Mouse (Mus musculus): ENCODE measurements around the gene Fuz. TPM values are rescaled to one million over a fixed set of nuclear protein-coding genes. Genes with fewer than 3 reads are reported as not detected.
A peak's percentile ranks its signal among the peaks of the same experiment; 100 is the strongest.

The Fuz gene
- polyA plus RNA-seq, 1 experiment from 2014 or later = 16.7 TPM

- no peak overlapping the region for H3K27ac ChIP-seq (replicated peaks; ENCODE audit: low read depth, low read length)
- no peaks in the 10 kb centered on the region for H3K27me3 ChIP-seq (ENCODE audit: control insufficient read depth, insufficient read depth, low read length)
- no peak overlapping the region for H3K4me3 ChIP-seq (replicated peaks; ENCODE audit: low read depth, low read length)
- H3K36me3 ChIP-seq (ENCODE audit: control insufficient read depth, insufficient read depth, low read length) = peaks cover 38% of the 10 kb centered on the region
- WGBS = 71% methylated on average over 3 of the region's 3 CpGs
- H3K4me2 ChIP-seq (ENCODE audit: low read length) = no peak overlapping the region
- H3K9me3 ChIP-seq (ENCODE audit: control insufficient read depth, low read length) = no peaks in the 10 kb centered on the region
- peaks cover 16% of the 10 kb centered on the region for H3K4me1 ChIP-seq (ENCODE audit: control insufficient read depth, insufficient read depth, low read length)
- no peak overlapping the region for H3K9ac ChIP-seq (replicated peaks; ENCODE audit: low read length)
- ATAC-seq (ENCODE audit: low FRiP score, low TSS enrichment) (no peak), DNase-seq (peak; percentile 53)
Observed at GRCm38 (mm10) chr7:44925468-44925867, 29.6 kb downstream of the Fuz start.

GRCm38 (mm10) chr7:44928570-44928969, 32.7 kb downstream of the Fuz start:
- Histone ChIP-seq H3K36me3 (ENCODE audit: control insufficient read depth, insufficient read depth, low read length) (peaks cover 18% of the 10 kb centered on the region), H3K27me3 (ENCODE audit: control insufficient read depth, insufficient read depth, low read length) (no peaks in the 10 kb centered on the region), H3K9ac (replicated peaks; ENCODE audit: low read length) (peak overlapping the region; percentile 92), H3K4me2 (ENCODE audit: low read length) (peak overlapping the region; percentile 72), H3K4me3 (replicated peaks; ENCODE audit: low read depth, low read length) (peak overlapping the region; percentile 99), H3K4me1 (ENCODE audit: control insufficient read depth, insufficient read depth, low read length) (peaks cover 19% of the 10 kb centered on the region), H3K9me3 (ENCODE audit: control insufficient read depth, low read length) (no peaks in the 10 kb centered on the region), H3K27ac (replicated peaks; ENCODE audit: low read depth, low read length) (peak overlapping the region; percentile 84)
- DNase-seq (no peak), ATAC-seq (ENCODE audit: low FRiP score, low TSS enrichment) (no peak)
- 0% methylated on average over 1 of the region's 1 CpGs for WGBS

- peaks cover 13% of the 10 kb centered on the region for H3K36me3 ChIP-seq (ENCODE audit: control insufficient read depth, insufficient read depth, low read length)
- DNase-seq (peak; percentile 100), ATAC-seq (ENCODE audit: low FRiP score, low TSS enrichment) (peak; percentile 99)
- no peaks in the 10 kb centered on the region for H3K27me3 ChIP-seq (ENCODE audit: control insufficient read depth, insufficient read depth, low read length)
- WGBS = under 1% methylated on average over 81 of the region's 84 CpGs
- H3K9ac ChIP-seq (replicated peaks; ENCODE audit: low read length) = peak within 1 kb of the TSS; percentile 92
- peak within 1 kb of the TSS; percentile 74 for H3K4me2 ChIP-seq (ENCODE audit: low read length)
- no peaks in the 10 kb centered on the region for H3K9me3 ChIP-seq (ENCODE audit: control insufficient read depth, low read length)
- H3K4me1 ChIP-seq (ENCODE audit: control insufficient read depth, insufficient read depth, low read length) = peaks cover 19% of the 10 kb centered on the region
- peak within 1 kb of the TSS; percentile 96 for H3K27ac ChIP-seq (replicated peaks; ENCODE audit: low read depth, low read length)
- H3K4me3 ChIP-seq (replicated peaks; ENCODE audit: low read depth, low read length) = peak within 1 kb of the TSS; percentile 99
Observed at GRCm38 (mm10) chr7:44929204-44930151, 33.6 kb downstream of the Fuz start, which contains the start of gene Ap2a1. Ap2a1 (minus strand) TSS chr7:44929496.

- Histone ChIP-seq H3K4me2 (ENCODE audit: low read length) (no peak overlapping the region), H3K27ac (replicated peaks; ENCODE audit: low read depth, low read length) (no peak overlapping the region), H3K4me3 (replicated peaks; ENCODE audit: low read depth, low read length) (no peak overlapping the region), H3K9me3 (ENCODE audit: control insufficient read depth, low read length) (peaks cover 4% of the 10 kb centered on the region; the same call in 1 of the 2 replicates), H3K4me1 (ENCODE audit: control insufficient read depth, insufficient read depth, low read length) (no peaks in the 10 kb centered on the region), H3K9ac (replicated peaks; ENCODE audit: low read length) (no peak overlapping the region), H3K27me3 (ENCODE audit: control insufficient read depth, insufficient read depth, low read length) (no peaks in the 10 kb centered on the region), H3K36me3 (ENCODE audit: control insufficient read depth, insufficient read depth, low read length) (no peaks in the 10 kb centered on the region)
- 89% methylated on average over 4 of the region's 4 CpGs for WGBS
- ATAC-seq (ENCODE audit: low FRiP score, low TSS enrichment) (no peak), DNase-seq (no peak)
Observed at GRCm38 (mm10) chr7:44938680-44939079, 42.8 kb downstream of the Fuz start.

GRCm38 (mm10) chr7:44942904-44943303, 47.0 kb downstream of the Fuz start, which contains the start of gene Tsks:
Tsks (plus strand) TSS chr7:44943204.
- 78% methylated on average over 7 of the region's 7 CpGs for WGBS
- Histone ChIP-seq H3K27me3 (ENCODE audit: control insufficient read depth, insufficient read depth, low read length) (no peaks in the 10 kb centered on the region), H3K27ac (replicated peaks; ENCODE audit: low read depth, low read length) (no peak within 1 kb of the TSS), H3K9ac (replicated peaks; ENCODE audit: low read length) (no peak within 1 kb of the TSS), H3K36me3 (ENCODE audit: control insufficient read depth, insufficient read depth, low read length) (no peaks in the 10 kb centered on the region), H3K4me2 (ENCODE audit: low read length) (no peak within 1 kb of the TSS), H3K4me1 (ENCODE audit: control insufficient read depth, insufficient read depth, low read length) (no peaks in the 10 kb centered on the region), H3K9me3 (ENCODE audit: control insufficient read depth, low read length) (no peaks in the 10 kb centered on the region), H3K4me3 (replicated peaks; ENCODE audit: low read depth, low read length) (no peak within 1 kb of the TSS)
- no peak for ATAC-seq (ENCODE audit: low FRiP score, low TSS enrichment)
- DNase-seq = no peak

GRCm38 (mm10) chr7:44949922-44950321, 54.0 kb downstream of the Fuz start:
- H3K4me2 ChIP-seq (ENCODE audit: low read length) = no peak overlapping the region
- H3K4me1 ChIP-seq (ENCODE audit: control insufficient read depth, insufficient read depth, low read length) = peaks cover 13% of the 10 kb centered on the region
- peaks cover 24% of the 10 kb centered on the region for H3K27me3 ChIP-seq (ENCODE audit: control insufficient read depth, insufficient read depth, low read length)
- no peaks in the 10 kb centered on the region for H3K9me3 ChIP-seq (ENCODE audit: control insufficient read depth, low read length)
- no peak for DNase-seq
- 80% methylated on average over 6 of the region's 6 CpGs for WGBS
- no peak overlapping the region for H3K4me3 ChIP-seq (replicated peaks; ENCODE audit: low read depth, low read length)
- no peak for ATAC-seq (ENCODE audit: low FRiP score, low TSS enrichment)
- no peak overlapping the region for H3K27ac ChIP-seq (replicated peaks; ENCODE audit: low read depth, low read length)
- no peaks in the 10 kb centered on the region for H3K36me3 ChIP-seq (ENCODE audit: control insufficient read depth, insufficient read depth, low read length)
- no peak overlapping the region for H3K9ac ChIP-seq (replicated peaks; ENCODE audit: low read length)

GRCm38 (mm10) chr7:44951960-44952359, 56.1 kb downstream of the Fuz start:
- peaks cover 13% of the 10 kb centered on the region for H3K4me1 ChIP-seq (ENCODE audit: control insufficient read depth, insufficient read depth, low read length)
- peaks cover 24% of the 10 kb centered on the region for H3K27me3 ChIP-seq (ENCODE audit: control insufficient read depth, insufficient read depth, low read length)
- peak; percentile 34 for DNase-seq

More at GRCm38 (mm10) chr7:44951960-44952359, 56.1 kb downstream of the Fuz start:
- peak overlapping the region; percentile 37 for H3K4me3 ChIP-seq (replicated peaks; ENCODE audit: low read depth, low read length)
- H3K9ac ChIP-seq (replicated peaks; ENCODE audit: low read length) = peak overlapping the region; percentile 50
- H3K27ac ChIP-seq (replicated peaks; ENCODE audit: low read depth, low read length) = 0 out of 2 replicates have a peak overlapping the region, but pooled peaks have one; percentile 26
- H3K36me3 ChIP-seq (ENCODE audit: control insufficient read depth, insufficient read depth, low read length) = no peaks in the 10 kb centered on the region
- ATAC-seq (ENCODE audit: low FRiP score, low TSS enrichment) = no peak
- H3K9me3 ChIP-seq (ENCODE audit: control insufficient read depth, low read length) = no peaks in the 10 kb centered on the region
- peak overlapping the region; percentile 65 for H3K4me2 ChIP-seq (ENCODE audit: low read length)
- whole genome bisulfite sequencing = under 1% methylated on average over 10 of the region's 10 CpGs
